Mouse (Mus musculus) thymus, postnatal 25 days (tissue): Measurements from ENCODE around the gene Traf3.
A peak's percentile ranks its signal among the peaks of the same experiment; 100 is the strongest.

Source experiments
- DNase-seq: peaks from one replicate; pipeline ENCODE4 v3.0.0; 2022

Gene Traf3

GRCm38 (mm10) chr12:111165831-111166591, at the start of gene Traf3:
Traf3 (plus strand) TSS chr12:111166370.
- peak; percentile 77 for DNase-seq

GRCm38 (mm10) chr12:111119506-111120085, 46.6 kb upstream of the Traf3 start:
- DNase-seq: no peak

GRCm38 (mm10) chr12:111120976-111121645, 45.1 kb upstream of the Traf3 start:
- DNase-seq: no peak

- peak; percentile 40 for DNase-seq
Measured at GRCm38 (mm10) chr12:111122332-111122852, 43.8 kb upstream of the Traf3 start.

- no peak for DNase-seq
Measured at GRCm38 (mm10) chr12:111124601-111125260, 41.4 kb upstream of the Traf3 start.

- DNase-seq: no peak
Measured at GRCm38 (mm10) chr12:111125666-111126065, 40.5 kb upstream of the Traf3 start.

- no peak for DNase-seq
Measured at GRCm38 (mm10) chr12:111134169-111134568, 32.0 kb upstream of the Traf3 start.

GRCm38 (mm10) chr12:111134791-111135733, 31.1 kb upstream of the Traf3 start:
- DNase-seq: no peak

GRCm38 (mm10) chr12:111135953-111136352, 30.2 kb upstream of the Traf3 start:
- no peak for DNase-seq

GRCm38 (mm10) chr12:111137079-111137478, 29.1 kb upstream of the Traf3 start:
- DNase-seq: peak; percentile 27

- peak; percentile 22 for DNase-seq
Measured at GRCm38 (mm10) chr12:111143005-111143508, 23.1 kb upstream of the Traf3 start.

GRCm38 (mm10) chr12:111143509-111144063, 22.6 kb upstream of the Traf3 start:
- no peak for DNase-seq

GRCm38 (mm10) chr12:111144598-111144997, 21.6 kb upstream of the Traf3 start:
- DNase-seq: no peak

- DNase-seq: no peak
Measured at GRCm38 (mm10) chr12:111145269-111145668, 20.9 kb upstream of the Traf3 start.

- no peak for DNase-seq
Measured at GRCm38 (mm10) chr12:111149495-111150235, 16.5 kb upstream of the Traf3 start.

GRCm38 (mm10) chr12:111150236-111150596, 16.0 kb upstream of the Traf3 start:
- DNase-seq: peak; percentile 76

GRCm38 (mm10) chr12:111151422-111152156, 14.6 kb upstream of the Traf3 start:
- no peak for DNase-seq

- no peak for DNase-seq
Measured at GRCm38 (mm10) chr12:111152579-111152978, 13.6 kb upstream of the Traf3 start.

GRCm38 (mm10) chr12:111152981-111153710, 13.0 kb upstream of the Traf3 start:
- DNase-seq: no peak
